Mouse (Mus musculus): ENCODE measurements around the gene 2610507B11Rik. TPM values are rescaled to one million over a fixed set of nuclear protein-coding genes. Genes with fewer than 3 reads are reported as not detected.

The 2610507B11Rik gene
- polyA plus RNA-seq, 1 experiment from 2014 or later = 68.8 TPM

GRCm38 (mm10) chr11:78294585-78294984, 33.0 kb downstream of the 2610507B11Rik start:
- no peak for ATAC-seq (ENCODE audit: insufficient number of reproducible peaks, low FRiP score, low TSS enrichment, low read depth)
- no peaks in the 10 kb centered on the region for H3K27me3 ChIP-seq
- H3K27ac ChIP-seq = no peak overlapping the region
- H3K36me3 ChIP-seq = peaks cover 26% of the 10 kb centered on the region
- no peak overlapping the region for H3K4me2 ChIP-seq
- 95% methylated on average over 6 of the region's 6 CpGs for WGBS
- no peaks in the 10 kb centered on the region for H3K9me3 ChIP-seq
- no peak overlapping the region for H3K4me3 ChIP-seq
- no peaks in the 10 kb centered on the region for H3K4me1 ChIP-seq
- no peak overlapping the region for H3K9ac ChIP-seq

DNA sequence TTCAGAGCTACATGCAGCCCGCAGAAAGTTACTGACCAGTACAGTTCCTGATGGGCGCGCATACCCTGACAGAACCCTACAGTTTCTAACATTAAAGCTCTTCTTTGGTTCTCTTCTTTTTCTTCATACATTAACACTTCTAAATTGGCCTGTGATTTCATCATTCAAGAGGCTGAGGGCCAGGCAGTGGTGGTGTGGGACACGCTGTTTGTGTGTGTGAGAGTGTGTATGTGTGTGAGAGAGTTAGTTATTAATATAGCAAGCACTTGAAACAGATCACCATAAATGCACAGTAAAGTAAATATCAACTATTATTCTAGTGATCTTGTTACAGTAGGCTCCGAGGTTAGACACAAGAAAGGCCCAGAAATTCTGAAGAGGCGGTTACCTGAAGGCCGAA, 39.4 kb downstream of the 2610507B11Rik start:
- Histone ChIP-seq H3K27me3 (no peaks in the 10 kb centered on the region), H3K27ac (peak overlapping the region; percentile 44), H3K36me3 (peaks cover 24% of the 10 kb centered on the region), H3K4me1 (peaks cover 10% of the 10 kb centered on the region), H3K9ac (0 out of 2 replicates have a peak overlapping the region, but pooled peaks have one; percentile 50), H3K4me2 (peak overlapping the region; percentile 89), H3K9me3 (no peaks in the 10 kb centered on the region), H3K4me3 (peak overlapping the region; percentile 70)
- WGBS = 59% methylated on average over 7 of the region's 7 CpGs
- no peak for ATAC-seq (ENCODE audit: insufficient number of reproducible peaks, low FRiP score, low TSS enrichment, low read depth)

DNA sequence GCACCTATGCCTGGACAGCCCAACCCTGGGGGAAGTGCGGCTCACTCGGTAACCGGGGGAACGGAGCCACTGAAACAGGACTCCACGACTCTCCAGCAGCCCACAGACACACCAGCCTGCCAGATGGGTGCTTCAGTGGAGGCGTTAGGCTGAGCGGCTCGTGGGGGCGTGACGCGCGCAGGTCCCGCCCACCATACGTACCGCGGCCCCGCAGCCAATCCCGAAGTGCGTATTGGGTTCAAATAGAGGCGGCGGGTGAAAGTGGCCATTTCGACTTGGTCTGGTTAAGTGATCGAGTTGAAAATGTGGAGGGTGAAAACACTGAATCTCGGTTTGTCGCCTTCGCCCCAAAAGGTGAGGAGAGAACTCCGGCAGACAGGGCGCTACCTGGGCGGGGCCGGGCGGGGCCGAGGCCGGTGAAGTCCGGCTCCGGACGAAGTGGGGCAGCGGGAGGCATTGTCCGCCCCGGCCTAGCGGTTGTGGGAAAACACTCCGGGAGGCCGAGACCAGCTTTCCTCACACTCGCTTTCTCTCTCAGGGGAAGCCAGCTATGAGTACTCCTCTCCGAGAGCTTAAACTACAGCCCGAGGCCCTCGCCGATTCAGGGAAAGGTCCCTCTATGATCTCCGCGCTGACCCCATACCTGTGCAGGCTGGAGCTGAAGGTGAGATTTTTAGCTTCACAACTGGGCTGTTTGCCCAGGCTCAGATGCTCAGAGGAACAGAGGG, 40.0 kb downstream of the 2610507B11Rik start, which contains the start of gene Spag5:
Spag5 (plus strand) TSS at position 173 of the 728 bp plus-strand sequence.
- ATAC-seq (ENCODE audit: insufficient number of reproducible peaks, low FRiP score, low TSS enrichment, low read depth) = peak; percentile 98
- Histone ChIP-seq H3K9me3 (no peaks in the 10 kb centered on the region), H3K4me1 (peaks cover 10% of the 10 kb centered on the region), H3K27me3 (no peaks in the 10 kb centered on the region), H3K9ac (peak within 1 kb of the TSS; percentile 50), H3K4me3 (peak within 1 kb of the TSS; percentile 70), H3K36me3 (peaks cover 24% of the 10 kb centered on the region), H3K4me2 (peak within 1 kb of the TSS; percentile 89), H3K27ac (peak within 1 kb of the TSS; percentile 61)
- under 1% methylated on average over 49 of the region's 49 CpGs for WGBS

- WGBS = 87% methylated on average over 4 of the region's 4 CpGs
These were observed 43.7 kb downstream of the 2610507B11Rik start for GRCm38 (mm10) chr11:78305272-78305671.

DNA sequence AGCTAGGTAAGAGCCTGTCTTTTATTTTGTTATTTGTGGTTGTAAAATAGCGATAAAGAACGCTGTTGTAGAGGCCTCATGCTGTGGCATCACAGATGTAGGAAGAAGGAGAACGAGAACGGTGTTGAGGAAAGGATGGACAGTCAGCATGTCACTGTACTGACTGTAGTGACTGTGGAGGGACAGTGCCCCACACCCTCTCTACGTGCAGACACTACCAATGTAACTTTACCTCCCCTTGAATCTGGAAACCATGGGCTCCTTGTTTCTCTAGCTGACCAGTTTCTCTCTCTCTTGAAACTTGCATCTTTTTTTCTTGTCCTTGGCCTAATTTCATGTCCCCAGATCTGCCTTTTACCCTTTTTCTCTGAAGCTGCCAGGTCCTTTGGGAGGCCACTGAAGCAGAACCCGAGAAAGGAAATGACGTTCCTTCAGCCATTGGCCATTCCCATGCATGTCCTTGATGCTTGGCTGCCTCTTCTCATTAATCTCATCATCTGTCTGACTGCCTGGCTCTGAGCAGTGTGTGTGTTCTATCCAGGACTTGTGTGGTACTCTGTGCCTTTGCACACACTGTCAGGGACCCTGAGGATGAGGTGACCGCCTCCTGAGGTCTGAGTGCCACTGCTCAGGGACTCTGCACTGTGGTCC, 49.4 kb downstream of the 2610507B11Rik start:
- no peak overlapping the region for H3K9ac ChIP-seq
- H3K4me2 ChIP-seq = no peak overlapping the region
- no peak overlapping the region for H3K4me3 ChIP-seq
- H3K36me3 ChIP-seq = peaks cover 68% of the 10 kb centered on the region
- no peaks in the 10 kb centered on the region for H3K4me1 ChIP-seq
- WGBS = 88% methylated on average over 8 of the region's 8 CpGs
- H3K27me3 ChIP-seq = no peaks in the 10 kb centered on the region
- no peaks in the 10 kb centered on the region for H3K9me3 ChIP-seq
- no peak overlapping the region for H3K27ac ChIP-seq
- no peak for ATAC-seq (ENCODE audit: insufficient number of reproducible peaks, low FRiP score, low TSS enrichment, low read depth)

More at GRCm38 (mm10) chr11:78305272-78305671, 43.7 kb downstream of the 2610507B11Rik start:
- Histone ChIP-seq H3K36me3 (peaks cover 46% of the 10 kb centered on the region), H3K4me1 (peaks cover 10% of the 10 kb centered on the region), H3K9me3 (no peaks in the 10 kb centered on the region), H3K4me3 (no peak overlapping the region), H3K27ac (no peak overlapping the region), H3K9ac (no peak overlapping the region), H3K27me3 (no peaks in the 10 kb centered on the region), H3K4me2 (no peak overlapping the region)
- no peak for ATAC-seq (ENCODE audit: insufficient number of reproducible peaks, low FRiP score, low TSS enrichment, low read depth)

- Histone ChIP-seq H3K9me3 (no peaks in the 10 kb centered on the region), H3K27ac (no peak overlapping the region), H3K4me3 (no peak overlapping the region), H3K27me3 (no peaks in the 10 kb centered on the region), H3K4me2 (no peak overlapping the region), H3K36me3 (peaks cover 82% of the 10 kb centered on the region), H3K9ac (no peak overlapping the region), H3K4me1 (no peaks in the 10 kb centered on the region)
- ATAC-seq (ENCODE audit: insufficient number of reproducible peaks, low FRiP score, low TSS enrichment, low read depth) = no peak
- WGBS = 96% methylated on average over 2 of the region's 2 CpGs
These were observed 52.1 kb downstream of the 2610507B11Rik start for GRCm38 (mm10) chr11:78313662-78314061.

DNA sequence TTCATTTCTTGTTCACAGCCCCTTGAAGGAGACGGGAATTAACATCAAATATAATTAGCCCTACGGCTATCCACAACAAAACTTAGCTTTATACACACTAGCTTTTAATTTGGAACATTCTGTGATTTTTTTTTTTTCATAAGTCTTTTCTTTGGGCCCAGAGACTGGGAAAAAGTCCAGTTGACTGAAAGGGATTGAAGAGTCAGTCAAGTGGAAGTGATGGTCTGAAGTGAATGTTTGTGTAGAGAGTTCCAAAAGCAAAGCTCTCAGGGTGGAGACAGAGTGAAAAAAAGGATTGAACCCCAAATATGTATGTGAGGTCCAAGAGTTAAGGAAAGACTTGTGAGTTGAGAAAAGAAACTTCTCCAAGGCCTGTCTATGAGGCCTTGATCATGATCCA, 56.9 kb downstream of the 2610507B11Rik start:
- ATAC-seq (ENCODE audit: insufficient number of reproducible peaks, low FRiP score, low TSS enrichment, low read depth) = no peak
- Histone ChIP-seq H3K4me2 (no peak overlapping the region), H3K4me1 (peaks cover 19% of the 10 kb centered on the region), H3K9me3 (no peaks in the 10 kb centered on the region), H3K27ac (no peak overlapping the region), H3K36me3 (peaks cover 73% of the 10 kb centered on the region), H3K4me3 (no peak overlapping the region), H3K27me3 (no peaks in the 10 kb centered on the region), H3K9ac (no peak overlapping the region)
- 83% methylated on average over 2 of the region's 2 CpGs for WGBS

DNA sequence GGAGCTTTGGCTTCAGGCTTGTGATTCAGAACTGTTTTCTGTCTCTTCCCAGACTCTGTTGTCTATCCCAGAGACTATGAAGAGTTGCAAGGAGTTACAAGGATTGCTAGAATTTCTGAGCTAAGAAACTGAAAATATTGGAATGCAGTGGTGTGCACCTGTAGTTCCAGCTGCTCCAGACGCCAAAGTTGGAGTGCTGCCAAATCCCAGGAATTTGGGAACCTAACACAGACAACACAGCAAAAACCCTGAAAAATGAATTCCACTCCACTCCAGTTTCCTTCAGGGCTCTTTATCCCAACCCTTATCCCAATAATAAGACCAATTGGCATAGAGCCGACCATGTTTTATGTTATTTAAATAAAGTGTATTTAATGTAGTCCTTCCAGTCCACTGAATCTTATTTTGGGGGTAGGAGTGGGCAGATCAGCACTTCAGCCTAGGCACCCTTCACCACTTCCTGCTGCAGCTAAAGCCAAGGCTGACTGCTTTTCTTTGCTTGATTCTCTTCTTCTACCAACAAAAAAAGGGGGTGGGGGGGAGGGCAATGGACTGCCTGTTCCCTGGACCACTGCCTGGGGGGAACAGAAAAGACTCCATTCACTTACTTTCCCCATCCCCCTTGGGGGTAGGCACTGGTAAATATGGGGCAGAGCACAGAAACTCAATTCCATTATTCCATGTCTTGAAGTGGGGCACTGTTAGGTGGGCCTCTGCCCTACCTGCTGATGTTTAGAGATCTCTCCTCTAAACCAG, 60.7 kb downstream of the 2610507B11Rik start:
- H3K4me3 ChIP-seq = 0 out of 2 replicates have a peak overlapping the region, but pooled peaks have one; percentile 23
- no peaks in the 10 kb centered on the region for H3K9me3 ChIP-seq
- peaks cover 20% of the 10 kb centered on the region for H3K4me1 ChIP-seq
- no peak for ATAC-seq (ENCODE audit: insufficient number of reproducible peaks, low FRiP score, low TSS enrichment, low read depth)
- no peak overlapping the region for H3K9ac ChIP-seq
- no peaks in the 10 kb centered on the region for H3K27me3 ChIP-seq
- H3K27ac ChIP-seq = peak overlapping the region; percentile 54
- WGBS = 31% methylated on average over 2 of the region's 2 CpGs
- peak overlapping the region; percentile 40 for H3K4me2 ChIP-seq
- peaks cover 38% of the 10 kb centered on the region for H3K36me3 ChIP-seq

DNA sequence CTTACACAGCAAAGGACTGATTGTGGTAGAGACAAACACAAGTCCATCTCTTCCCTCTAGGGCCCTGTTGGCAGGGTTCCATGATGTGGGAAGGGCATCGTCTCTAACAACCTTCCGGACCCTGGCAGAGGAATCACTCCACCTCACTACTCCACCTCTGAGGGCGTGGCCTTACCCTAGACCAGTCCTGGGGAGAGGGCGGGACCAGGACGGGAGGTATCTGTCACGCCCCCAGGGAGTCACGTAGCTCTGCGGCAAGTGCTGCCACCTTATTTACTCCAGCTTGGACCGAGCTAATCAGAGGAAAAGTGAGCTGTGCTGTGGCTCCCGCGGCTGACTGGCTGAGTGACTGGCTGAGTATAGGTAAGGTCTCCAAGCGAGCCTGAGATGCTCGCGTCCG, 61.3 kb downstream of the 2610507B11Rik start, which contains the start of gene Aldoc:
Aldoc (plus strand) TSS at position 109 of the 400 bp plus-strand sequence.
- Histone ChIP-seq H3K4me1 (peaks cover 20% of the 10 kb centered on the region), H3K4me2 (peak within 1 kb of the TSS; percentile 40), H3K9ac (no peak within 1 kb of the TSS), H3K27ac (peak within 1 kb of the TSS; percentile 54), H3K9me3 (no peaks in the 10 kb centered on the region), H3K36me3 (peaks cover 32% of the 10 kb centered on the region), H3K27me3 (no peaks in the 10 kb centered on the region), H3K4me3 (peak within 1 kb of the TSS; percentile 23)
- ATAC-seq (ENCODE audit: insufficient number of reproducible peaks, low FRiP score, low TSS enrichment, low read depth) = peak; percentile 75
- 5% methylated on average over 15 of the region's 15 CpGs for WGBS

DNA sequence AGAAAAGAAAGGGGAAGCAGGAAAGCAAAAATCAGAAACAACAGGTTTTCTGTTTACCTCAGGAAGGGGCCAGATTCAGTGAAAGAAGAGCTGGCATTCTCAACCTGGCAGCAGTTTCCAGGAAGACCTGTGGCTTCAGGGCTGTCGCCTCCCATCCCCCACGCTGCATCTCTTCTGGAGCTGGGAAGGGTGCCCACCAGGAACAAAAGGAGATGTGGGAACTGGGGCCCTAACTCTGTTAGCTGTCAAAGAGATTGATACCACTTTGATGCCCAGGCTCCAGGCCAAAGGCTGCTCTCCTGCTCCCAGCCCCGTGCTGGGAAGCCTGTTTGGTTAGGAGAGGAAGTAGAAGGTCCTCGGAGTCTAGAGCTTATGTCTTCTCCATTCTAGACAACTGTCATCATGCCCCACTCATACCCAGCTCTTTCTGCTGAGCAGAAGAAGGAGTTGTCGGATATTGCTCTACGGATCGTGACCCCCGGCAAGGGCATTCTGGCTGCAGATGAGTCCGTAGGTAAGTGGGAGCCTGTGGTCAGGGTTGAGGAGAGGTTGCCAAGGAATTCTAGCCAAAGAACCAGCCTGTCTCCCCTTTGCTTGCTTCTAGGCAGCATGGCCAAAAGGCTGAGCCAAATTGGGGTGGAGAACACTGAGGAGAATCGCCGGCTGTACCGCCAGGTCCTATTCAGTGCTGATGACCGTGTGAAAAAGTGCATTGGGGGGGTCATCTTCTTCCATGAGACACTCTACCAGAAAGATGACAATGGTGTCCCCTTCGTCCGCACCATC, 62.6 kb downstream of the 2610507B11Rik start:
- 85% methylated on average over 15 of the region's 15 CpGs for WGBS
- no peak for ATAC-seq (ENCODE audit: insufficient number of reproducible peaks, low FRiP score, low TSS enrichment, low read depth)
- Histone ChIP-seq H3K9ac (no peak overlapping the region), H3K4me2 (no peak overlapping the region), H3K9me3 (no peaks in the 10 kb centered on the region), H3K4me1 (peaks cover 26% of the 10 kb centered on the region), H3K36me3 (peaks cover 20% of the 10 kb centered on the region), H3K27me3 (no peaks in the 10 kb centered on the region), H3K4me3 (no peak overlapping the region), H3K27ac (no peak overlapping the region)

DNA sequence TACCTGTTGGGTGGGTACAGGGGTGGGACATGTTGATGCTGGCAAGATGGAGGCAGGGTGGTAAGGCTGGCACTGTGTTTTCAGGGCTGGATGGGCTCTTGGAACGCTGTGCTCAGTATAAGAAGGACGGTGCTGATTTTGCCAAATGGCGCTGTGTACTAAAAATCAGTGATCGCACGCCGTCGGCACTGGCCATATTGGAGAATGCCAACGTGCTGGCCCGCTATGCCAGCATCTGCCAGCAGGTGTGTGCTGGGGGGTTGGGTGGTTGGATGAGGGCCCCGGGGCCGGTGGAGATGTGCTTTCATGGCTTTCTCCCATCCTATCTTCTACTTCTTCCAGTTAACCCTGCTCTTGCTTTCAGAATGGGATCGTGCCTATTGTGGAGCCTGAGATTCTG, 63.4 kb downstream of the 2610507B11Rik start:
- Histone ChIP-seq H3K9ac (no peak overlapping the region), H3K27ac (no peak overlapping the region), H3K36me3 (peaks cover 16% of the 10 kb centered on the region), H3K9me3 (no peaks in the 10 kb centered on the region), H3K27me3 (no peaks in the 10 kb centered on the region), H3K4me3 (no peak overlapping the region), H3K4me1 (peaks cover 28% of the 10 kb centered on the region), H3K4me2 (no peak overlapping the region)
- 91% methylated on average over 12 of the region's 12 CpGs for WGBS
- ATAC-seq (ENCODE audit: insufficient number of reproducible peaks, low FRiP score, low TSS enrichment, low read depth) = no peak
